Mouse (Mus musculus): ENCODE measurements around the gene Agtr1a. TPM values are rescaled to one million over a fixed set of nuclear protein-coding genes. Genes with fewer than 3 reads are reported as not detected.

The Agtr1a gene
- polyA plus RNA-seq, 1 experiment from 2014 or later: 8.2 TPM

GRCm38 (mm10) chr13:30364097-30364625, 27.9 kb downstream of the Agtr1a start:
- Histone ChIP-seq H3K9me3 (replicated peaks) (no peaks in the 10 kb centered on the region), H3K4me3 (no peak overlapping the region), H3K4me1 (replicated peaks) (peaks cover 19% of the 10 kb centered on the region), H3K27ac (ENCODE audit: poor library complexity, severe bottlenecking) (no peak overlapping the region), H3K27me3 (replicated peaks) (no peaks in the 10 kb centered on the region), H3K4me2 (no peak overlapping the region), H3K36me3 (no peaks in the 10 kb centered on the region), H3K9ac (no peak overlapping the region)
- ATAC-seq (ENCODE audit: insufficient number of reproducible peaks, low FRiP score): no peak
- WGBS: 83% methylated on average over 11 of the region's 11 CpGs

GRCm38 (mm10) chr13:30364780-30365179, 28.5 kb downstream of the Agtr1a start:
- Histone ChIP-seq H3K27ac (ENCODE audit: poor library complexity, severe bottlenecking) (no peak overlapping the region), H3K9ac (no peak overlapping the region), H3K27me3 (replicated peaks) (no peaks in the 10 kb centered on the region), H3K9me3 (replicated peaks) (peaks cover 3% of the 10 kb centered on the region; the same call in 1 of the 2 replicates), H3K4me2 (no peak overlapping the region), H3K4me3 (no peak overlapping the region), H3K4me1 (replicated peaks) (peaks cover 19% of the 10 kb centered on the region), H3K36me3 (no peaks in the 10 kb centered on the region)
- 79% methylated on average over 9 of the region's 9 CpGs for WGBS
- ATAC-seq (ENCODE audit: insufficient number of reproducible peaks, low FRiP score): no peak

- H3K9ac ChIP-seq: no peak overlapping the region
- H3K4me2 ChIP-seq: no peak overlapping the region
- no peak for ATAC-seq (ENCODE audit: insufficient number of reproducible peaks, low FRiP score)
- no peak overlapping the region for H3K27ac ChIP-seq (ENCODE audit: poor library complexity, severe bottlenecking)
- H3K36me3 ChIP-seq: no peaks in the 10 kb centered on the region
- no peaks in the 10 kb centered on the region for H3K27me3 ChIP-seq (replicated peaks)
- H3K4me1 ChIP-seq (replicated peaks): peaks cover 19% of the 10 kb centered on the region
- WGBS: 45% methylated on average over 2 of the region's 2 CpGs
- no peak overlapping the region for H3K4me3 ChIP-seq
- H3K9me3 ChIP-seq (replicated peaks): peaks cover 6% of the 10 kb centered on the region; the same call in 1 of the 2 replicates
Observed at GRCm38 (mm10) chr13:30365378-30365777, 29.1 kb downstream of the Agtr1a start.

- Histone ChIP-seq H3K36me3 (no peaks in the 10 kb centered on the region), H3K4me3 (no peak overlapping the region), H3K4me1 (replicated peaks) (peaks cover 14% of the 10 kb centered on the region), H3K27me3 (replicated peaks) (no peaks in the 10 kb centered on the region), H3K9me3 (replicated peaks) (peaks cover 6% of the 10 kb centered on the region; the same call in 1 of the 2 replicates), H3K4me2 (no peak overlapping the region), H3K27ac (ENCODE audit: poor library complexity, severe bottlenecking) (no peak overlapping the region), H3K9ac (no peak overlapping the region)
- no peak for ATAC-seq (ENCODE audit: insufficient number of reproducible peaks, low FRiP score)
- WGBS: 48% methylated on average over 8 of the region's 8 CpGs
Observed at GRCm38 (mm10) chr13:30368116-30368515, 31.9 kb downstream of the Agtr1a start.

GRCm38 (mm10) chr13:30368746-30369145, 32.5 kb downstream of the Agtr1a start:
- WGBS: 33% methylated on average over 2 of the region's 2 CpGs
- no peak overlapping the region for H3K9ac ChIP-seq
- ATAC-seq (ENCODE audit: insufficient number of reproducible peaks, low FRiP score): no peak

GRCm38 (mm10) chr13:30378868-30379267, 42.6 kb downstream of the Agtr1a start:
- ATAC-seq (ENCODE audit: insufficient number of reproducible peaks, low FRiP score): no peak
- WGBS: 86% methylated on average over 5 of the region's 5 CpGs
- Histone ChIP-seq H3K4me1 (replicated peaks) (peaks cover 5% of the 10 kb centered on the region), H3K9me3 (replicated peaks) (no peaks in the 10 kb centered on the region), H3K27ac (ENCODE audit: poor library complexity, severe bottlenecking) (no peak overlapping the region), H3K4me3 (no peak overlapping the region), H3K36me3 (no peaks in the 10 kb centered on the region), H3K27me3 (replicated peaks) (no peaks in the 10 kb centered on the region), H3K4me2 (no peak overlapping the region), H3K9ac (no peak overlapping the region)

More at GRCm38 (mm10) chr13:30368746-30369145, 32.5 kb downstream of the Agtr1a start:
- Histone ChIP-seq H3K4me2 (no peak overlapping the region), H3K4me1 (replicated peaks) (peaks cover 10% of the 10 kb centered on the region), H3K27ac (ENCODE audit: poor library complexity, severe bottlenecking) (no peak overlapping the region), H3K9me3 (replicated peaks) (peaks cover 6% of the 10 kb centered on the region; the same call in 1 of the 2 replicates), H3K27me3 (replicated peaks) (no peaks in the 10 kb centered on the region), H3K36me3 (no peaks in the 10 kb centered on the region), H3K4me3 (no peak overlapping the region)

GRCm38 (mm10) chr13:30385183-30385582, 48.9 kb downstream of the Agtr1a start:
- H3K9ac ChIP-seq: no peak overlapping the region
- ATAC-seq (ENCODE audit: insufficient number of reproducible peaks, low FRiP score): no peak
- no peaks in the 10 kb centered on the region for H3K36me3 ChIP-seq
- H3K27me3 ChIP-seq (replicated peaks): no peaks in the 10 kb centered on the region
- H3K4me1 ChIP-seq (replicated peaks): peaks cover 3% of the 10 kb centered on the region
- no peak overlapping the region for H3K4me2 ChIP-seq
- H3K27ac ChIP-seq (ENCODE audit: poor library complexity, severe bottlenecking): no peak overlapping the region
- no peak overlapping the region for H3K4me3 ChIP-seq
- WGBS: 83% methylated on average over 6 of the region's 6 CpGs
- H3K9me3 ChIP-seq (replicated peaks): no peaks in the 10 kb centered on the region

GRCm38 (mm10) chr13:30394123-30394522, 57.9 kb downstream of the Agtr1a start:
- no peak for ATAC-seq (ENCODE audit: insufficient number of reproducible peaks, low FRiP score)

GRCm38 (mm10) chr13:30396431-30396830, 60.2 kb downstream of the Agtr1a start:
- no peak for ATAC-seq (ENCODE audit: insufficient number of reproducible peaks, low FRiP score)
- Histone ChIP-seq H3K9ac (no peak overlapping the region), H3K27ac (ENCODE audit: poor library complexity, severe bottlenecking) (no peak overlapping the region), H3K9me3 (replicated peaks) (peaks cover 3% of the 10 kb centered on the region; the same call in 1 of the 2 replicates), H3K36me3 (no peaks in the 10 kb centered on the region), H3K27me3 (replicated peaks) (no peaks in the 10 kb centered on the region), H3K4me2 (no peak overlapping the region), H3K4me3 (no peak overlapping the region), H3K4me1 (replicated peaks) (no peaks in the 10 kb centered on the region)
- 74% methylated on average over 3 of the region's 3 CpGs for WGBS

More at GRCm38 (mm10) chr13:30394123-30394522, 57.9 kb downstream of the Agtr1a start:
- Histone ChIP-seq H3K9ac (no peak overlapping the region), H3K9me3 (replicated peaks) (peaks cover 6% of the 10 kb centered on the region; the same call in 1 of the 2 replicates), H3K27ac (ENCODE audit: poor library complexity, severe bottlenecking) (no peak overlapping the region), H3K4me2 (no peak overlapping the region), H3K36me3 (no peaks in the 10 kb centered on the region), H3K4me3 (no peak overlapping the region), H3K27me3 (replicated peaks) (no peaks in the 10 kb centered on the region), H3K4me1 (replicated peaks) (no peaks in the 10 kb centered on the region)

- H3K9me3 ChIP-seq (replicated peaks): no peaks in the 10 kb centered on the region; the same call in 1 of the 2 replicates
- no peaks in the 10 kb centered on the region for H3K36me3 ChIP-seq
- WGBS: 91% methylated on average over 3 of the region's 3 CpGs
- H3K9ac ChIP-seq: no peak overlapping the region
- no peak overlapping the region for H3K4me2 ChIP-seq
- H3K4me3 ChIP-seq: no peak overlapping the region
- no peaks in the 10 kb centered on the region for H3K27me3 ChIP-seq (replicated peaks)
- no peak overlapping the region for H3K27ac ChIP-seq (ENCODE audit: poor library complexity, severe bottlenecking)
- no peaks in the 10 kb centered on the region for H3K4me1 ChIP-seq (replicated peaks)
- ATAC-seq (ENCODE audit: insufficient number of reproducible peaks, low FRiP score): no peak
Observed at GRCm38 (mm10) chr13:30398852-30399251, 62.6 kb downstream of the Agtr1a start.

GRCm38 (mm10) chr13:30400621-30401020, 64.4 kb downstream of the Agtr1a start:
- 82% methylated on average over 8 of the region's 8 CpGs for WGBS
- H3K4me1 ChIP-seq (replicated peaks): no peaks in the 10 kb centered on the region
- H3K36me3 ChIP-seq: no peaks in the 10 kb centered on the region
- H3K27me3 ChIP-seq (replicated peaks): no peaks in the 10 kb centered on the region
- no peaks in the 10 kb centered on the region; the same call in 1 of the 2 replicates for H3K9me3 ChIP-seq (replicated peaks)
- H3K9ac ChIP-seq: no peak overlapping the region
- no peak for ATAC-seq (ENCODE audit: insufficient number of reproducible peaks, low FRiP score)
- H3K4me3 ChIP-seq: no peak overlapping the region
- no peak overlapping the region for H3K27ac ChIP-seq (ENCODE audit: poor library complexity, severe bottlenecking)
- no peak overlapping the region for H3K4me2 ChIP-seq

- Histone ChIP-seq H3K36me3 (no peaks in the 10 kb centered on the region), H3K27ac (ENCODE audit: poor library complexity, severe bottlenecking) (no peak overlapping the region), H3K4me1 (replicated peaks) (no peaks in the 10 kb centered on the region), H3K4me3 (no peak overlapping the region), H3K27me3 (replicated peaks) (no peaks in the 10 kb centered on the region), H3K4me2 (no peak overlapping the region), H3K9ac (no peak overlapping the region), H3K9me3 (replicated peaks) (peaks cover 6% of the 10 kb centered on the region)
- 59% methylated on average over 3 of the region's 3 CpGs for WGBS
- no peak for ATAC-seq (ENCODE audit: insufficient number of reproducible peaks, low FRiP score)
Observed at GRCm38 (mm10) chr13:30403874-30404273, 67.6 kb downstream of the Agtr1a start.

All from heart, embryonic 12.5 days (tissue).